Mouse (Mus musculus): ENCODE measurements around the gene Neb. TPM values are rescaled to one million over a fixed set of nuclear protein-coding genes. Genes with fewer than 3 reads are reported as not detected.
"Not testable (repeated sequence)": the region's sequence is repeated elsewhere in the genome, so short reads cannot be mapped to it uniquely, and the experiment has no call there.

The Neb gene
- polyA plus RNA-seq, 1 experiment, result not detected

- Histone ChIP-seq H3K4me1 (ENCODE audit: control insufficient read depth, insufficient read depth, low read length) (no peaks in the 10 kb centered on the region), H3K4me3 (ENCODE audit: insufficient read depth, low read depth, low read length) (no peak overlapping the region), H3K27ac (ENCODE audit: insufficient read depth, low read depth, low read length) (no peak overlapping the region)
- 90% methylated on average over 7 of the region's 7 CpGs for WGBS
- TF ChIP-seq CTCF (IDR thresholded peaks at IDR 0.05; ENCODE audit: insufficient read depth, low read depth, low read length) (no peak), POLR2A (IDR thresholded peaks at IDR 0.05; ENCODE audit: insufficient read depth, low read depth, low read length) (no peak)
These were observed 208.8 kb downstream of the Neb start for GRCm38 (mm10) chr2:52169243-52170005.

- WGBS, result 76% methylated on average over 3 of the region's 3 CpGs
- no peak for TF ChIP-seq POLR2A (IDR thresholded peaks at IDR 0.05; ENCODE audit: insufficient read depth, low read depth, low read length)
- TF ChIP-seq CTCF (IDR thresholded peaks at IDR 0.05; ENCODE audit: insufficient read depth, low read depth, low read length), result no peak
- no peak overlapping the region for H3K4me3 ChIP-seq (ENCODE audit: insufficient read depth, low read depth, low read length)
These were observed 225.2 kb downstream of the Neb start for GRCm38 (mm10) chr2:52153064-52153463.

GRCm38 (mm10) chr2:52133351-52133750 is 244.9 kb downstream of the Neb start:
- H3K27ac ChIP-seq (ENCODE audit: insufficient read depth, low read depth, low read length), result no peak overlapping the region
- no peak overlapping the region for H3K4me3 ChIP-seq (ENCODE audit: insufficient read depth, low read depth, low read length)
- no peaks in the 10 kb centered on the region for H3K4me1 ChIP-seq (ENCODE audit: control insufficient read depth, insufficient read depth, low read length)
- 68% methylated on average over 2 of the region's 2 CpGs for WGBS
- TF ChIP-seq CTCF (IDR thresholded peaks at IDR 0.05; ENCODE audit: insufficient read depth, low read depth, low read length) (no peak), POLR2A (IDR thresholded peaks at IDR 0.05; ENCODE audit: insufficient read depth, low read depth, low read length) (no peak)

More at GRCm38 (mm10) chr2:52153064-52153463, 225.2 kb downstream of the Neb start:
- H3K4me1 ChIP-seq (ENCODE audit: control insufficient read depth, insufficient read depth, low read length), result no peaks in the 10 kb centered on the region
- no peak overlapping the region for H3K27ac ChIP-seq (ENCODE audit: insufficient read depth, low read depth, low read length)

GRCm38 (mm10) chr2:52131370-52131769 is 246.9 kb downstream of the Neb start:
- 98% methylated on average over 20 of the region's 20 CpGs for whole genome bisulfite sequencing

GRCm38 (mm10) chr2:52114086-52114485 is 264.2 kb downstream of the Neb start:
- Histone ChIP-seq H3K4me3 (ENCODE audit: insufficient read depth, low read depth, low read length) (no peak overlapping the region), H3K4me1 (ENCODE audit: control insufficient read depth, insufficient read depth, low read length) (no peaks in the 10 kb centered on the region), H3K27ac (ENCODE audit: insufficient read depth, low read depth, low read length) (no peak overlapping the region)
- TF ChIP-seq POLR2A (IDR thresholded peaks at IDR 0.05; ENCODE audit: insufficient read depth, low read depth, low read length) (no peak), CTCF (IDR thresholded peaks at IDR 0.05; ENCODE audit: insufficient read depth, low read depth, low read length) (no peak)
- 86% methylated on average over 1 of the region's 1 CpGs for WGBS

More at GRCm38 (mm10) chr2:52131370-52131769, 246.9 kb downstream of the Neb start:
- H3K4me1 ChIP-seq (ENCODE audit: control insufficient read depth, insufficient read depth, low read length); H3K27ac ChIP-seq (ENCODE audit: insufficient read depth, low read depth, low read length); H3K4me3 ChIP-seq (ENCODE audit: insufficient read depth, low read depth, low read length): not testable (repeated sequence)

Other genes starting within 250 kb of the Neb start
- gene Arl5a, start 46.4 kb upstream of the Neb start, polyA plus RNA-seq (2012; ENCODE audit: insufficient read depth, insufficient read length, low replicate concordance, missing spikeins), result 395 TPM in 1 of 2 replicates, not detected in the other